Mouse (Mus musculus) forebrain, embryonic 11.5 days (tissue): ENCODE measurements around the gene Zfp143. TPM values are rescaled to one million over a fixed set of nuclear protein-coding genes. Genes with fewer than 3 reads are reported as not detected.
"Not testable (repeated sequence)": the region's sequence is repeated elsewhere in the genome, so short reads cannot be mapped to it uniquely, and the experiment has no call there.

Experiments
- ATAC-seq: fragments of 200-750 bp; cut with Nextera tagmentation; replicated peaks from 2 replicates; pipeline ENCODE4 v1.8.0; 2017; ENCODE audit warnings: moderate TSS enrichment; ENCODE audit not compliant: low FRiP score
- DNase-seq: peaks from one replicate; pipeline ENCODE4 v3.0.0-alpha.2; 2017; ENCODE audit warnings: low spot score
- H3K27ac ChIP-seq: fragments of 300-500 bp; sonication (generic); 2 replicates; pipeline ENCODE4 v1.5.1; 2014; ENCODE audit warnings: low read depth, low read length
- H3K27me3 ChIP-seq: fragments of 300-500 bp; sonication (generic); 2 replicates; pipeline ENCODE4 v1.6.1; 2014; ENCODE audit warnings: mild to moderate bottlenecking, low read length, mixed read lengths; ENCODE audit not compliant: control insufficient read depth, insufficient read depth
- H3K36me3 ChIP-seq: fragments of 300-500 bp; sonication (generic); 2 replicates; pipeline ENCODE4 v1.6.1; 2014; ENCODE audit warnings: mild to moderate bottlenecking, low read length, moderate library complexity, mixed read lengths; ENCODE audit not compliant: control insufficient read depth, insufficient read depth
- H3K4me1 ChIP-seq: fragments of 300-500 bp; sonication (generic); replicated peaks from 2 replicates; pipeline ENCODE4 v1.6.1; 2014; ENCODE audit warnings: low read length, mixed read lengths; ENCODE audit not compliant: control insufficient read depth, insufficient read depth
- H3K4me2 ChIP-seq: fragments of 300-500 bp; sonication (generic); 2 replicates; pipeline ENCODE4 v1.6.1; 2014; ENCODE audit warnings: low read depth, mild to moderate bottlenecking, low read length, moderate library complexity, mixed read lengths; ENCODE audit not compliant: severe bottlenecking
- H3K4me3 ChIP-seq: fragments of 300-500 bp; sonication (generic); 2 replicates; pipeline ENCODE4 v1.5.1; 2014; ENCODE audit warnings: low read depth, low read length
- H3K9ac ChIP-seq: fragments of 300-500 bp; sonication (generic); 2 replicates; pipeline ENCODE4 v1.6.1; 2014; ENCODE audit warnings: low read length
- H3K9me3 ChIP-seq: fragments of 300-500 bp; sonication (generic); 2 replicates; pipeline ENCODE4 v1.6.1; 2016; ENCODE audit warnings: low read length, mixed read lengths; ENCODE audit not compliant: control insufficient read depth
- WGBS: fragments of 180-500 bp; shearing (Covaris S2); extraction: QIAGEN DNeasy Blood & Tissue Kit; methylation state at CpG from one replicate; pipeline ENCODE4 v1.1.7; 2014; 5-methylcytosine and 5-hydroxymethylcytosine counted together
- polyA plus RNA-seq: library from polyadenylated mRNA; unstranded; fragments of >200 nt; fragmentation: Nextera tagmentation; extraction: Ambion mirVana; gene quantifications from 2 replicates; pipeline ENCODE4 v1.2.1, GENCODE M21; 2014

Zfp143 gene
- polyA plus RNA-seq, 1 experiment from 2014 or later = 29.7 TPM

DNA sequence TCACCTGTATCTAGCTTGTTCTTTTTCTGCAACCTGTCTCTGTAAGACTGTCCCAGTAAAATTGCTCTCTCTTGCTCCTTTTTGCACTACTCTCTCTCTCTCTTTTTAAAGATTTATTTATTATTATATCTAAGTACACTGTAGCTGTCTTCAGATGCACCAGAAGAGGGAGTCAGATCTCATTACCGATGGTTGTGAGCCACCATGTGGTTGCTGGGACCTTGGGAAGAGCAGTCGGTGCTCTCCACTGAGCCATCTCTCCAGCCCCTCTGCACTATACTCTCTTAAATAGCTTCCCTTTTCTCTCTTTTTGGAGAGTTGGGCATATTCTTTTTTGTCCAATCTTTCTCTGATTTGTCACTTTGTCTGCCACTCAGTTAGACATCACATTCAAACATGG lies 71.3 kb downstream of the Zfp143 start:
- not testable (repeated sequence) for H3K27me3 ChIP-seq, H3K4me1 ChIP-seq, DNase-seq, H3K27ac ChIP-seq, H3K4me3 ChIP-seq, H3K9me3 ChIP-seq, H3K9ac ChIP-seq, H3K4me2 ChIP-seq, ATAC-seq
- 83% methylated on average over 2 of the region's 2 CpGs for WGBS
- H3K36me3 ChIP-seq = peaks cover 11% of the 10 kb centered on the region

- no peak overlapping the region for H3K27ac ChIP-seq
- H3K4me3 ChIP-seq = no peak overlapping the region
- no peak overlapping the region for H3K9ac ChIP-seq
- no peak overlapping the region for H3K4me2 ChIP-seq
- no peaks in the 10 kb centered on the region for H3K27me3 ChIP-seq
- ATAC-seq = no peak
- no peaks in the 10 kb centered on the region for H3K9me3 ChIP-seq
- peaks cover 15% of the 10 kb centered on the region for H3K36me3 ChIP-seq
- no peak for DNase-seq
- H3K4me1 ChIP-seq = no peaks in the 10 kb centered on the region
- 88% methylated on average over 5 of the region's 5 CpGs for WGBS
Observed at GRCm38 (mm10) chr7:110133988-110134387, 73.0 kb downstream of the Zfp143 start.

DNA sequence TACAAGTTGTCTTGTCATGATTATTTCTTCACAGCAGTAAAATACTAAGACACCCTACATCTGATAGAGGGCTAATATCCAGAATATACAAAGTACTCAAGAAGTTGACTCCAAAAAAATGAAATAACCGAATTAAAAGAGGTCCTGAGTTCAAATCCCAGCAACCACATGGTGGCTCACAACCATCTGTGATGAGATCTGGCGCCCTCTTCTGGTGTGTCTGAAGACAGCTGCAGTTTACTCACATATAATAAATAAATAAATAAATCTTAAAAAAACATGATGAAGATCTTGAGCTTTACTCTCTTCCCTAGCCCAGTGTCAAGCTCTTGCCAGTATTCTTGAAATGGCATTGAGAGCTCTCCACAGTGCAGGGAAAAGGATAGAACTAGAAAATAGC lies 77.5 kb downstream of the Zfp143 start:
- H3K27ac ChIP-seq = no peak overlapping the region
- H3K36me3 ChIP-seq = peaks cover 26% of the 10 kb centered on the region
- no peak overlapping the region for H3K4me2 ChIP-seq
- no peaks in the 10 kb centered on the region for H3K27me3 ChIP-seq
- H3K4me3 ChIP-seq = no peak overlapping the region
- no peak overlapping the region for H3K9ac ChIP-seq
- ATAC-seq (no peak), DNase-seq (no peak)
- WGBS = 85% methylated on average over 2 of the region's 2 CpGs
- H3K4me1 ChIP-seq = no peaks in the 10 kb centered on the region
- H3K9me3 ChIP-seq = no peaks in the 10 kb centered on the region

DNA sequence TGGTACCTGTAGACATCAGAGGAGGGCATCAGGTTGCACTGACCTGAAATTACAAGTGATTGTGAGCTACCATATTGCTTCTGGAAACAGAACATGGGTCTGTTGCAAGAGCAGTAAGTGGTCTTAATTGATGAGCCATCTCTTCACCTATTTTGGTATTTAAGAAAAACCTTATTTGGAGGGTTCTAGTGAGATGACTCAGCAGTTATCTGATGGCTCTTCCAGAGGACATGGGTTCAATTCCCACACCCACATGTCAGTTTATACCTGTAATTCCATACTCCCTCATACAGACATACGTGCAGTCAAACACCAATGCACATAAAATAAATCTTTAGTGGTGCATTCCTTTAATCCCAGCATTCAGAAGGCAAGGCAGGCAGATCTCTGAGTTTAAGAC lies 82.8 kb downstream of the Zfp143 start:
- no peak for DNase-seq
- Histone ChIP-seq H3K27me3 (no peaks in the 10 kb centered on the region), H3K4me1 (no peaks in the 10 kb centered on the region), H3K36me3 (peaks cover 16% of the 10 kb centered on the region), H3K4me3 (no peak overlapping the region), H3K9ac (no peak overlapping the region), H3K4me2 (no peak overlapping the region), H3K27ac (no peak overlapping the region), H3K9me3 (no peaks in the 10 kb centered on the region)
- no peak for ATAC-seq
- WGBS = 100% methylated on average over 1 of the region's 1 CpGs

Other genes starting within 250 kb of the Zfp143 start
- 2.3 and 2.5 TPM in 2 replicates for gene Scube2, start 195.5 kb upstream of the Zfp143 start, polyA plus RNA-seq
- 52.6 and 55.9 TPM in 2 replicates for gene Dennd5a, start 100.7 kb upstream of the Zfp143 start, polyA plus RNA-seq
- gene Tmem41b, start 74.3 kb upstream of the Zfp143 start, polyA plus RNA-seq = 66.4 and 67.5 TPM in 2 replicates
- gene Ipo7, start 42.9 kb upstream of the Zfp143 start, polyA plus RNA-seq = 36.2 and 39.9 TPM in 2 replicates
- 42.3 and 45.6 TPM in 2 replicates for gene Wee1, start 60.8 kb downstream of the Zfp143 start, polyA plus RNA-seq
- 22.7 and 26.5 TPM in 2 replicates for gene Swap70, start 160.5 kb downstream of the Zfp143 start, polyA plus RNA-seq